Mouse (Mus musculus): ENCODE data around the gene Mcee.

The Mcee gene

GRCm38 (mm10) chr7:64439595-64440518 is 47.5 kb downstream of the Mcee start:
- no peak for DNase-seq (ENCODE audit: low read depth)

DNA sequence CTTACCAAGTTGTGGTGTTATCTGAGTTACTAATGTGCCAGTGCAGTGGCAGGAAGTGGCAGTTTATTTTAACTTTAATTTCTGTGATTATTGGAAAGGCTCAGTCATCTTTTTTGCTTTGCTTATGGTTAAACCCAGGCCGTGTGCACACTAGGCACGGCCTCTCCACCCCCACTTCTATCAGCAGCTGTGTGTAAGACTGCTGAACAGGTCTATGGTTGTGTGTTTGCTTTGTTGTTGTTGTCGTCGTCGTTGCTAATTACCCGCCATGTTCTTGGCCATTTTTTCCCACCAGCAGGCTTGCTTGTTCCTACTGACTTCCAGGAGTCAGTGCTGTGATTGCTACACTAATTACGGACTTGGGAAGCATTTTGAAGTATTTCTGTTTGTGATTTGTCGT is 48.1 kb downstream of the Mcee start:
- no peak for DNase-seq (ENCODE audit: low read depth)

GRCm38 (mm10) chr7:64450631-64451030 is 58.2 kb downstream of the Mcee start:
- no peak for DNase-seq (ENCODE audit: low read depth)

DNA sequence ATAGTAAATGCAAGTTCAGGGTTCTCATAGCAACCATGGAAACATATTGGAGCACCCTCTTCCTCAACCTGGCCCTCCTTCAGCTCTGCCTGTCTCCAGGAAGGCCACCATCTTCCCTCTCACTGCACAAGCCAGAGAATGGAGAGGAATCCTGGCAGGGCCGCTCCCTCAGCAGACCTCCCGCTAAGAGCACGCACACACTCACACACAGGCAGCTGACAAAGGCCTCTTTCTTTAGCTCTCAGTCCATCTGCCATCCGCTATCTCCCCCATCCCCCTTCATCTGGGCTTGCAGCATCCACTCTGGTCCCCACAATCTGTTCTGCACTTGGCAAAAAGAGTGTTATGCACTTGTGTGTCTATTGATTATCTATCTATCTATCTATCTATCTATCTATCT is 59.0 kb downstream of the Mcee start:
- no peak for DNase-seq (ENCODE audit: low read depth)

GRCm38 (mm10) chr7:64451861-64452382 is 59.5 kb downstream of the Mcee start:
- no peak for DNase-seq (ENCODE audit: low read depth)

GRCm38 (mm10) chr7:64452471-64453222 is 60.2 kb downstream of the Mcee start:
- no peak for DNase-seq (ENCODE audit: low read depth)

- DNase-seq (ENCODE audit: low read depth), result no peak
Measured at GRCm38 (mm10) chr7:64456176-64456575, 63.8 kb downstream of the Mcee start.

- no peak for DNase-seq (ENCODE audit: low read depth)
Measured at GRCm38 (mm10) chr7:64456676-64457075, 64.3 kb downstream of the Mcee start.

DNA sequence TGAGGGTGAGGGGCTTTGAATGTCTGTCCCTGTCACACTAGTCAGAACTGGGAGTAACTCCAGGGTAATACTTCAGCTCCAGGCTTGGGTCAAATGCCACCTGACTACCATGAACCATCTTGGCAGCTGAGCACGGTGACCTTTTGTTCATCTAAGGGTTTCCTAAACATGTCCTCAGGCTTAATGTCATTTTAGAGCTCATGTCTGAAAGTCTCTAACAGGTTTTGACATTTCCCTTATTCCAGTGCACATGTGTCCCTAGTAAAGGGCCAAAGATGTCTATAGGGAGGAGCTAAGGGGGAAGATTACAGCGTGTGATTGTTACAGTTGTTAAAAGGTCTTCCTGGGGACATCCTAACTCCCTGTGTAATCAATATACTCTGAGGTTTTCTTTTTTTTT is 65.4 kb downstream of the Mcee start:
- no peak for DNase-seq (ENCODE audit: low read depth)
